Mouse (Mus musculus) hindbrain, embryonic 12.5 days (tissue): ENCODE measurements around the gene St6galnac5. TPM values are rescaled to one million over a fixed set of nuclear protein-coding genes. Genes with fewer than 3 reads are reported as not detected.

Source experiments
- ATAC-seq: fragments of 200-750 bp; cut with Nextera tagmentation; 2 replicates; pipeline ENCODE4 v1.8.0; 2017; ENCODE audit warnings: moderate TSS enrichment; ENCODE audit not compliant: low FRiP score
- H3K27ac ChIP-seq: fragments of 300-500 bp; sonication (generic); 2 replicates; pipeline ENCODE4 v1.5.1; 2016; ENCODE audit warnings: mild to moderate bottlenecking
- H3K27me3 ChIP-seq: fragments of 300-500 bp; sonication (generic); 2 replicates; pipeline ENCODE4 v1.6.1; 2016; ENCODE audit warnings: mild to moderate bottlenecking
- H3K36me3 ChIP-seq: fragments of 300-500 bp; sonication (generic); 2 replicates; pipeline ENCODE4 v1.6.1; 2016; ENCODE audit warnings: mild to moderate bottlenecking
- H3K4me1 ChIP-seq: fragments of 300-500 bp; sonication (generic); 2 replicates; pipeline ENCODE4 v1.6.1; 2016
- H3K4me2 ChIP-seq: fragments of 300-500 bp; sonication (generic); replicated peaks from 2 replicates; pipeline ENCODE4 v1.6.1; 2016; ENCODE audit warnings: mild to moderate bottlenecking
- H3K4me3 ChIP-seq: fragments of 300-500 bp; sonication (generic); 2 replicates; pipeline ENCODE4 v1.5.1; 2016; ENCODE audit warnings: mild to moderate bottlenecking
- H3K9ac ChIP-seq: fragments of 300-500 bp; sonication (generic); 2 replicates; pipeline ENCODE4 v1.6.1; 2016; ENCODE audit warnings: mild to moderate bottlenecking, moderate library complexity
- H3K9me3 ChIP-seq: fragments of 300-500 bp; sonication (generic); replicated peaks from 2 replicates; pipeline ENCODE4 v1.6.1; 2016; ENCODE audit warnings: mild to moderate bottlenecking
- WGBS: fragments of 180-500 bp; shearing (Covaris S2); methylation state at CpG from one replicate; pipeline ENCODE4 v1.1.7; 2016; 5-methylcytosine and 5-hydroxymethylcytosine counted together
- polyA plus RNA-seq: library from polyadenylated mRNA; unstranded; fragments of >200 nt; fragmentation: Nextera tagmentation; extraction: Ambion mirVana; gene quantifications from 2 replicates; pipeline ENCODE4 v1.2.1, GENCODE M21; 2016

St6galnac5 gene
- polyA plus RNA-seq, 1 experiment from 2014 or later = 8.4 TPM

GRCm38 (mm10) chr3:152928287-152928975 lies 53.6 kb downstream of the St6galnac5 start:
- ATAC-seq = no peak
- WGBS = 69% methylated on average over 13 of the region's 13 CpGs
- no peak overlapping the region for H3K27ac ChIP-seq

DNA sequence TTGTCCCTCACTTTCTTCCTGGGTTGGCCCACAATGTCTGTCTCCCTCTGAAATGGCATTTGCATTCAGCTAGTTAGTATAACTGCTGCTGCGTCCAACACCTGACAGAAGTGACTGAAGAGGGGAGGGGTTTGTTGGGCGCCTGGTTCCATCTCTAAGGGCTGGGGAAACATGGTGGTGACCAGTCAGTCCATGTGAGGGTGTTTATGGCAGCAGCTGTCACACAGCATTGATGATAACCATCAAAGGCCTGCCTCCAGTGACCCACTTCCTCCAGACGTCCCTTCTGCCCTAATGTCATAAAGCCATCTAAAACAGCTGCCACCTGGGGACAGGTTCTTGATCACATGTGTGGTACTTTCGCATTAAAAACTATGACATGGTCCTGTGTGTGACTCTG lies 55.9 kb downstream of the St6galnac5 start:
- Histone ChIP-seq H3K9me3 (no peaks in the 10 kb centered on the region), H3K27ac (no peak overlapping the region), H3K4me2 (no peak overlapping the region), H3K4me1 (peaks cover 7% of the 10 kb centered on the region), H3K27me3 (no peaks in the 10 kb centered on the region), H3K9ac (no peak overlapping the region), H3K36me3 (no peaks in the 10 kb centered on the region), H3K4me3 (no peak overlapping the region)
- WGBS = 72% methylated on average over 4 of the region's 4 CpGs
- no peak for ATAC-seq

More at GRCm38 (mm10) chr3:152928287-152928975, 53.6 kb downstream of the St6galnac5 start:
- Histone ChIP-seq H3K4me2 (no peak overlapping the region), H3K4me3 (no peak overlapping the region), H3K27me3 (no peaks in the 10 kb centered on the region), H3K9ac (no peak overlapping the region), H3K9me3 (no peaks in the 10 kb centered on the region), H3K4me1 (peaks cover 7% of the 10 kb centered on the region), H3K36me3 (no peaks in the 10 kb centered on the region)

DNA sequence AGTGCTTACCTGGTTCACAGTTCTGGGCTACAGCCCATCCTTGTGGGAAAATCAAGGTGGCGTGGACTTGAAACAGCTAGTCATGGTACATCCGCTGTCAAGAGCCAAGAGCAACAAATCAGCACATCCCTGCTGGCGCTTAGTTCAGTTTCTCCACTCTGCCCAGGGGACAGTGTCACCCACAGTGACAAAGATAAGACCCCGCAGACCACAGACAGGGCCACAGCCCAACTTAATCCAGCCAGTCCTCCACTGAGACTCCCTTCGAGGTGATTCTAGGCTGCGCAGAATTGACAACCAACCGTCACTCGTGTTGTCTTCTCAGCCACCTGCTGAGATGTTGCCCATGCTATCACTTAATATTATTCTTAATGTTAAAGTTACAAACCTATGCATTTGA lies 56.7 kb downstream of the St6galnac5 start:
- ATAC-seq = no peak
- Histone ChIP-seq H3K4me3 (no peak overlapping the region), H3K27me3 (no peaks in the 10 kb centered on the region), H3K4me1 (peaks cover 7% of the 10 kb centered on the region), H3K4me2 (no peak overlapping the region), H3K27ac (no peak overlapping the region), H3K9ac (no peak overlapping the region), H3K9me3 (no peaks in the 10 kb centered on the region), H3K36me3 (no peaks in the 10 kb centered on the region)
- 91% methylated on average over 8 of the region's 8 CpGs for WGBS

- Histone ChIP-seq H3K4me2 (no peak overlapping the region), H3K9me3 (no peaks in the 10 kb centered on the region), H3K36me3 (no peaks in the 10 kb centered on the region), H3K4me3 (no peak overlapping the region), H3K4me1 (peaks cover 3% of the 10 kb centered on the region), H3K27me3 (no peaks in the 10 kb centered on the region), H3K27ac (no peak overlapping the region), H3K9ac (no peak overlapping the region)
- ATAC-seq = no peak
- WGBS = 66% methylated on average over 15 of the region's 15 CpGs
Observed at GRCm38 (mm10) chr3:152923530-152923929, 58.5 kb downstream of the St6galnac5 start.

DNA sequence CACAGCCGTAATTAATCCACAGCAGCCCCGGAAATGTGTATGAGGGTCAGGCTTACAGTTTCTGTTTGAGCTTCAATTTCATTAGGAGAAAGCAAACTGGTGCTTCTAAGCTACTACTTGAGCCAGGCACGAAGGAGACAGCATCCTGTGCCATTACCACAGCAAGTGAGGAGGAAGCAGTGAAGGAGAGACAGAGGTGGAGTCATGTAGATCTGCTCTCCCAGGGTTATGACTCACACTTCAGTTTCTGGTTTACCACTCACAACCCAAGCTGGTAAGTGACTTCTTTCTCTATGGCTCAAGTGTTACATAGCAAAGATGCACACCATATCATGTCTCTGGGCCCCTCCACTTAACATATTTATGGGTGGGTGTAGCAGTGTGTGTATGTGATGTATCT lies 61.7 kb downstream of the St6galnac5 start:
- 77% methylated on average over 3 of the region's 3 CpGs for WGBS
- H3K9ac ChIP-seq = no peak overlapping the region
- no peaks in the 10 kb centered on the region for H3K9me3 ChIP-seq
- H3K27me3 ChIP-seq = no peaks in the 10 kb centered on the region
- no peaks in the 10 kb centered on the region for H3K36me3 ChIP-seq
- H3K4me3 ChIP-seq = no peak overlapping the region
- no peaks in the 10 kb centered on the region for H3K4me1 ChIP-seq
- H3K27ac ChIP-seq = no peak overlapping the region
- no peak for ATAC-seq
- H3K4me2 ChIP-seq = no peak overlapping the region

DNA sequence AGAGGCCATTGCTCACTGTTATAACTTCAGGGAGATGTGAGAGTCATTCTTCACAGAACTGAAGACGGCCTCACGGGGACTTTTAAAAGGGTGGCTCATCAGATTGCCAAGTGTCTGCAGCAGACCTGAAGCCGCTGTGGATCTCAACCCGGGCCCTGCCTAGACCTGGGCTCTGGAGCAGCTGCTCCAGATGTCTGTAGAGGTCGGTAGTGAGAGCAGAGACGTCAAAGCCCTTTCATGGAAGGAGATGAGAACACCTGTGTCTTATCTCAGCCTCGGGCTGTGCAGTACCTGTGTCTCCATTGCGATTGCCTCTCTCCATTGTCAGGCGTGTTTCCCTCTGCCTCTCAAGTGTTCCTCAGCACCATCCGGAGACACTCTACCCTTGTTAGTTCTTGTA lies 62.9 kb downstream of the St6galnac5 start:
- Histone ChIP-seq H3K27me3 (no peaks in the 10 kb centered on the region), H3K4me3 (no peak overlapping the region), H3K9me3 (no peaks in the 10 kb centered on the region), H3K36me3 (no peaks in the 10 kb centered on the region), H3K4me2 (no peak overlapping the region), H3K4me1 (no peaks in the 10 kb centered on the region), H3K27ac (no peak overlapping the region), H3K9ac (no peak overlapping the region)
- WGBS = 75% methylated on average over 10 of the region's 10 CpGs
- ATAC-seq = no peak

GRCm38 (mm10) chr3:152917579-152917978 lies 64.5 kb downstream of the St6galnac5 start:
- WGBS = 77% methylated on average over 8 of the region's 8 CpGs
- Histone ChIP-seq H3K9ac (no peak overlapping the region), H3K9me3 (no peaks in the 10 kb centered on the region), H3K4me2 (no peak overlapping the region), H3K27ac (no peak overlapping the region), H3K4me3 (no peak overlapping the region), H3K36me3 (no peaks in the 10 kb centered on the region), H3K27me3 (no peaks in the 10 kb centered on the region), H3K4me1 (no peaks in the 10 kb centered on the region)
- ATAC-seq = no peak

GRCm38 (mm10) chr3:152914376-152914775 lies 67.7 kb downstream of the St6galnac5 start:
- 87% methylated on average over 6 of the region's 6 CpGs for WGBS
- no peak for ATAC-seq
- H3K36me3 ChIP-seq = no peaks in the 10 kb centered on the region

GRCm38 (mm10) chr3:152913625-152914024 lies 68.4 kb downstream of the St6galnac5 start:
- Histone ChIP-seq H3K9me3 (no peaks in the 10 kb centered on the region), H3K27ac (no peak overlapping the region), H3K36me3 (no peaks in the 10 kb centered on the region), H3K27me3 (no peaks in the 10 kb centered on the region), H3K9ac (no peak overlapping the region), H3K4me2 (no peak overlapping the region), H3K4me1 (no peaks in the 10 kb centered on the region), H3K4me3 (no peak overlapping the region)
- no peak for ATAC-seq
- 91% methylated on average over 3 of the region's 3 CpGs for WGBS

More at GRCm38 (mm10) chr3:152914376-152914775, 67.7 kb downstream of the St6galnac5 start:
- H3K4me2 ChIP-seq = no peak overlapping the region
- no peak overlapping the region for H3K27ac ChIP-seq
- H3K9ac ChIP-seq = no peak overlapping the region
- H3K9me3 ChIP-seq = no peaks in the 10 kb centered on the region
- H3K4me3 ChIP-seq = no peak overlapping the region
- H3K27me3 ChIP-seq = no peaks in the 10 kb centered on the region
- H3K4me1 ChIP-seq = no peaks in the 10 kb centered on the region

GRCm38 (mm10) chr3:152913150-152913549 lies 68.9 kb downstream of the St6galnac5 start:
- Histone ChIP-seq H3K27me3 (no peaks in the 10 kb centered on the region), H3K9ac (no peak overlapping the region), H3K4me2 (no peak overlapping the region), H3K4me3 (no peak overlapping the region), H3K9me3 (no peaks in the 10 kb centered on the region), H3K36me3 (no peaks in the 10 kb centered on the region), H3K27ac (no peak overlapping the region), H3K4me1 (no peaks in the 10 kb centered on the region)
- no peak for ATAC-seq
- WGBS = 92% methylated on average over 10 of the region's 10 CpGs

DNA sequence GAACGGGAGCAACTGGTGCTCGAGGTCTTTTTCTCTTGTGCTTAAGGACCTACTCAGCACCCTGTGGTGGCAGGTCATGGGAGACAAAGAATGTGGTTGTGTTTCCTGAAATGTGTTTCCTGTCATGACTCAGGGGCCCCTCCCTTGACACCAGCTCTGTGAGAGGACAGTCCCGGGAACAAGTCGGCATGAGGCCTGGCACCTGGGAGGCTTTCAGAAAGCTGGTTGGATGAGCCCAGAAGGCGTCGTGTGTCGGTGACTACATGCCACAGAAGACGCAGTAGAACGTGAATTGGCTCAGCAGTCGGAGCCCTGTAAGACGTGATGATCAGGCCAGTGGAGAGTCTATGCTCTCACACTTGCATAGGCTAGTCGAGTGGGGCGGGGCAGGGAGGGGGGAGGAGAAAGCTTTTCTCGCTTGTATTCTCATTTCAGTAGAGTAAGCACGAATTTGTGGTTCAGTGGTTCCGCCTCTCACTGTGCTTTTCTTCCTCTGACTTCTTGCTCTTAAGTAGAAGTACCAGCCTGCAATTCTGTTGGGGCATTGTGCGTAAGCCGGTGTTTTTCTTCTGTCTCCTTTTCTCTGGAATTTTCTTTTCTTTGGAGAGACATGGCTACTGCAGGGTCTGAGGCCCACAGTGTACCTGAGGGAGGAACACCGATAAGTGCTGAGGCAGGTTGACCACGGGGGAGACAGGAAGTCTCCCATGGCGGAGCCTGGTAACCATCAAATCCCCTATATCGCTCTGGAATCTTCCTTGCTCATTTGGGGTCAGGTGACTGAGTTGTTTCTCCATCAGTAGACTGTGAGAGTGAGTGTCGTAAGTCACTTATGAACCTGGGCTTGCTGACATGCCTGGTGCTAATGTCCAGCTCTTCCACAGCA lies 69.6 kb downstream of the St6galnac5 start:
- H3K9me3 ChIP-seq = no peaks in the 10 kb centered on the region
- H3K4me1 ChIP-seq = no peaks in the 10 kb centered on the region
- no peaks in the 10 kb centered on the region for H3K27me3 ChIP-seq
- no peak overlapping the region for H3K27ac ChIP-seq
- no peaks in the 10 kb centered on the region for H3K36me3 ChIP-seq
- no peak overlapping the region for H3K4me3 ChIP-seq
- H3K9ac ChIP-seq = no peak overlapping the region
- H3K4me2 ChIP-seq = no peak overlapping the region
- ATAC-seq = no peak
- WGBS = 79% methylated on average over 23 of the region's 23 CpGs

DNA sequence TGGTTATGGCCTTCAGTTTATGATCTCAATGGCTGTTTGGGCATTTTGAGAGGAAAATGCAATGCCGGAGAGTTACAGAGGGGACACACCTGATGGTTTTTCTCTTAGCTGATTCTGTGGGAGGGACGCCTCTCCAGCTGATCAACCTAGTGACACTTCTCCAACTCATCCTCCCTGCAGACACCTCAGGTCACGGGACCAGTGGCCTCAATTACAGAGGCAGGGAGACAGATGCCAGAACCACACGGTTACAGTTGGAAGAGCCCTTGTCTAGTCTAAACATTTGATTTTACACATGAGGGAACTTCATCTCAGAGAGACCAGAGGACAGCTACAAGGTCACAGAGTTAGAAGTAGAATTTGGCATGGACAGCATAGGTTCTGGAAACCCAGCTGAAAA lies 70.5 kb downstream of the St6galnac5 start:
- Histone ChIP-seq H3K9me3 (no peaks in the 10 kb centered on the region), H3K36me3 (no peaks in the 10 kb centered on the region), H3K27ac (no peak overlapping the region), H3K4me3 (no peak overlapping the region), H3K27me3 (no peaks in the 10 kb centered on the region), H3K9ac (no peak overlapping the region), H3K4me1 (no peaks in the 10 kb centered on the region), H3K4me2 (no peak overlapping the region)
- ATAC-seq = no peak
- WGBS = 84% methylated on average over 4 of the region's 4 CpGs
